Mouse (Mus musculus) embryo, embryonic 11.5 days (tissue): Measurements from ENCODE around the gene Prss12.

Experiments
- DNase-seq: peaks from one replicate; pipeline ENCODE4 v3.0.0-alpha.2; 2012; ENCODE audit warnings: low read depth, low spot score

Prss12 gene

GRCm38 (mm10) chr3:123446708-123447537 is at the start of gene Prss12:
TSS of gene Prss12 (plus strand) at chr3:123446913.
- no peak for DNase-seq

- DNase-seq: no peak
Measured at GRCm38 (mm10) chr3:123397562-123398481, 48.9 kb upstream of the Prss12 start.

- no peak for DNase-seq
Measured at GRCm38 (mm10) chr3:123404945-123405344, 41.8 kb upstream of the Prss12 start.

- no peak for DNase-seq
Measured at GRCm38 (mm10) chr3:123411821-123412578, 34.7 kb upstream of the Prss12 start.

GRCm38 (mm10) chr3:123413173-123413572 is 33.5 kb upstream of the Prss12 start:
- DNase-seq: no peak

- no peak for DNase-seq
Measured at GRCm38 (mm10) chr3:123425647-123426046, 21.1 kb upstream of the Prss12 start.

GRCm38 (mm10) chr3:123428005-123428404 is 18.7 kb upstream of the Prss12 start:
- DNase-seq: no peak

GRCm38 (mm10) chr3:123429597-123430458 is 16.9 kb upstream of the Prss12 start:
- DNase-seq: no peak

- no peak for DNase-seq
Measured at GRCm38 (mm10) chr3:123431951-123432674, 14.6 kb upstream of the Prss12 start.

GRCm38 (mm10) chr3:123433362-123433761 is 13.4 kb upstream of the Prss12 start:
- DNase-seq: no peak

- DNase-seq: no peak
Measured at GRCm38 (mm10) chr3:123437608-123438007, 9.1 kb upstream of the Prss12 start.

GRCm38 (mm10) chr3:123440490-123440889 is 6.2 kb upstream of the Prss12 start:
- DNase-seq: no peak

- DNase-seq: no peak
Measured at GRCm38 (mm10) chr3:123444466-123444865, 2.2 kb upstream of the Prss12 start.

GRCm38 (mm10) chr3:123447538-123448059 is 886 bp downstream of the Prss12 start:
- no peak for DNase-seq

GRCm38 (mm10) chr3:123448096-123448495 is 1.4 kb downstream of the Prss12 start:
- no peak for DNase-seq

GRCm38 (mm10) chr3:123450107-123450506 is 3.4 kb downstream of the Prss12 start:
- DNase-seq: no peak

GRCm38 (mm10) chr3:123452904-123453303 is 6.2 kb downstream of the Prss12 start:
- no peak for DNase-seq

- DNase-seq: no peak
Measured at GRCm38 (mm10) chr3:123459492-123459891, 12.8 kb downstream of the Prss12 start.

- DNase-seq: no peak
Measured at GRCm38 (mm10) chr3:123460436-123460835, 13.7 kb downstream of the Prss12 start.

- DNase-seq: no peak
Measured at GRCm38 (mm10) chr3:123462264-123462663, 15.6 kb downstream of the Prss12 start.
